Mouse (Mus musculus) stomach, embryonic 14.5 days (tissue): ENCODE measurements around the gene Pon1. TPM values are rescaled to one million over a fixed set of nuclear protein-coding genes. Genes with fewer than 3 reads are reported as not detected.

Source experiments
- ATAC-seq: fragments of 200-750 bp; cut with Nextera tagmentation; 2 replicates; pipeline ENCODE4 v1.8.0; 2017; ENCODE audit warnings: low read depth, moderate TSS enrichment; ENCODE audit not compliant: insufficient number of reproducible peaks, insufficient read depth, low FRiP score
- H3K27ac ChIP-seq: fragments of 300-500 bp; sonication (generic); 2 replicates; pipeline ENCODE4 v1.5.1; 2014; ENCODE audit warnings: mild to moderate bottlenecking, low read length, moderate library complexity, mixed read lengths
- H3K27me3 ChIP-seq: fragments of 300-500 bp; sonication (generic); 2 replicates; pipeline ENCODE4 v1.6.1; 2014; ENCODE audit warnings: low read length, control low read depth, mixed read lengths; ENCODE audit not compliant: control insufficient read depth, insufficient read depth
- H3K36me3 ChIP-seq: fragments of 300-500 bp; sonication (generic); 2 replicates; pipeline ENCODE4 v1.6.1; 2014; ENCODE audit warnings: mild to moderate bottlenecking, control low read depth, low read length, moderate library complexity, mixed read lengths; ENCODE audit not compliant: control insufficient read depth, insufficient read depth
- H3K4me1 ChIP-seq: fragments of 300-500 bp; sonication (generic); 2 replicates; pipeline ENCODE4 v1.6.1; 2014; ENCODE audit warnings: low read length, control low read depth, mixed read lengths; ENCODE audit not compliant: control insufficient read depth, insufficient read depth
- H3K4me2 ChIP-seq: fragments of 300-500 bp; sonication (generic); replicated peaks from 2 replicates; pipeline ENCODE4 v1.6.1; 2014; ENCODE audit warnings: low read depth, low read length, control low read depth
- H3K4me3 ChIP-seq: fragments of 300-500 bp; sonication (generic); 2 replicates; pipeline ENCODE4 v1.5.1; 2014; ENCODE audit warnings: low read depth, low read length, control low read depth
- H3K9ac ChIP-seq: fragments of 300-500 bp; sonication (generic); replicated peaks from 2 replicates; pipeline ENCODE4 v1.6.1; 2014; ENCODE audit warnings: low read depth, mild to moderate bottlenecking, control low read depth, low read length, moderate library complexity, mixed read lengths
- H3K9me3 ChIP-seq: fragments of 300-500 bp; sonication (generic); 2 replicates; pipeline ENCODE4 v1.6.1; 2016; ENCODE audit warnings: low read depth, low read length, control low read depth; ENCODE audit not compliant: control insufficient read depth
- WGBS: fragments of 180-500 bp; shearing (Covaris S2); extraction: QIAGEN DNeasy Blood & Tissue Kit; methylation state at CpG from one replicate; pipeline ENCODE4 v1.1.7; 2014; 5-methylcytosine and 5-hydroxymethylcytosine counted together
- polyA plus RNA-seq: library from polyadenylated mRNA; unstranded; fragments of >200 nt; fragmentation: Nextera tagmentation; extraction: Ambion mirVana; gene quantifications from 2 replicates; pipeline ENCODE4 v1.2.1, GENCODE M21; 2014

The Pon1 gene
- polyA plus RNA-seq, 1 experiment from 2014 or later = not detected

- ATAC-seq = no peak
- H3K9me3 ChIP-seq = no peaks in the 10 kb centered on the region
- no peak overlapping the region for H3K4me2 ChIP-seq
- H3K36me3 ChIP-seq = 0 out of 2 replicates have a peak, but pooled peaks cover 5% of the 10 kb centered on the region
- H3K4me3 ChIP-seq = no peak overlapping the region
- no peaks in the 10 kb centered on the region for H3K27me3 ChIP-seq
- H3K4me1 ChIP-seq = no peaks in the 10 kb centered on the region
- no peak overlapping the region for H3K9ac ChIP-seq
- WGBS = 85% methylated on average over 6 of the region's 6 CpGs
- H3K27ac ChIP-seq = no peak overlapping the region
Observed at GRCm38 (mm10) chr6:5136046-5136445, 57.7 kb downstream of the Pon1 start.

GRCm38 (mm10) chr6:5134986-5135385 is 58.8 kb downstream of the Pon1 start:
- Histone ChIP-seq H3K4me1 (no peaks in the 10 kb centered on the region), H3K4me2 (no peak overlapping the region), H3K4me3 (no peak overlapping the region), H3K27ac (no peak overlapping the region), H3K36me3 (0 out of 2 replicates have a peak, but pooled peaks cover 5% of the 10 kb centered on the region), H3K9ac (no peak overlapping the region), H3K27me3 (no peaks in the 10 kb centered on the region), H3K9me3 (no peaks in the 10 kb centered on the region)
- no peak for ATAC-seq
- WGBS = 65% methylated on average over 6 of the region's 6 CpGs

- no peaks in the 10 kb centered on the region for H3K9me3 ChIP-seq
- WGBS = 86% methylated on average over 14 of the region's 14 CpGs
- no peak for ATAC-seq
- H3K4me2 ChIP-seq = no peak overlapping the region
- H3K4me1 ChIP-seq = no peaks in the 10 kb centered on the region
- no peaks in the 10 kb centered on the region for H3K36me3 ChIP-seq
- no peak overlapping the region for H3K4me3 ChIP-seq
- H3K27ac ChIP-seq = no peak overlapping the region
- no peaks in the 10 kb centered on the region for H3K27me3 ChIP-seq
- H3K9ac ChIP-seq = no peak overlapping the region
Observed at GRCm38 (mm10) chr6:5129364-5130093, 64.2 kb downstream of the Pon1 start.

- no peaks in the 10 kb centered on the region for H3K27me3 ChIP-seq
Observed at GRCm38 (mm10) chr6:5120229-5120628, 73.5 kb downstream of the Pon1 start.

GRCm38 (mm10) chr6:5119181-5119910 is 74.4 kb downstream of the Pon1 start:
- Histone ChIP-seq H3K4me3 (no peak overlapping the region), H3K4me2 (no peak overlapping the region), H3K36me3 (peaks cover 2% of the 10 kb centered on the region; the same call in 1 of the 2 replicates), H3K9ac (no peak overlapping the region), H3K4me1 (no peaks in the 10 kb centered on the region), H3K9me3 (no peaks in the 10 kb centered on the region), H3K27ac (no peak overlapping the region), H3K27me3 (no peaks in the 10 kb centered on the region)
- no peak for ATAC-seq
- WGBS = 86% methylated on average over 15 of the region's 15 CpGs

More at GRCm38 (mm10) chr6:5120229-5120628, 73.5 kb downstream of the Pon1 start:
- WGBS = 63% methylated on average over 3 of the region's 3 CpGs
- Histone ChIP-seq H3K9ac (no peak overlapping the region), H3K4me1 (no peaks in the 10 kb centered on the region), H3K36me3 (no peaks in the 10 kb centered on the region; the same call in 1 of the 2 replicates), H3K4me3 (no peak overlapping the region), H3K4me2 (no peak overlapping the region), H3K27ac (no peak overlapping the region), H3K9me3 (no peaks in the 10 kb centered on the region)
- ATAC-seq = no peak

Other genes starting within 250 kb of the Pon1 start
- 16.3 and 20.1 TPM in 2 replicates for gene Pon3, start 62.3 kb upstream of the Pon1 start, polyA plus RNA-seq
- 50.8 and 56.5 TPM in 2 replicates for gene Pon2, start 104.5 kb upstream of the Pon1 start, polyA plus RNA-seq
- 12.4 and 15.8 TPM in 2 replicates for gene Asb4, start 189.4 kb upstream of the Pon1 start, polyA plus RNA-seq